Mouse (Mus musculus): ENCODE data around the gene Vgf. TPM values are rescaled to one million over a fixed set of nuclear protein-coding genes. Genes with fewer than 3 reads are reported as not detected.

The Vgf gene
- total RNA-seq, 1 experiment from 2014 or later = 0.10 TPM

GRCm38 (mm10) chr5:137051914-137052505, 25.8 kb downstream of the Vgf start:
- ATAC-seq (replicated peaks in 1 of 2; ENCODE audit: insufficient read depth in 1 of 2, low FRiP score in 2 of 2, low TSS enrichment in 1 of 2, low read depth in 1 of 2, poor library complexity in 2 of 2, severe bottlenecking in 2 of 2) = no peak

- no peak for ATAC-seq (replicated peaks in 1 of 2; ENCODE audit: insufficient read depth in 1 of 2, low FRiP score in 2 of 2, low TSS enrichment in 1 of 2, low read depth in 1 of 2, poor library complexity in 2 of 2, severe bottlenecking in 2 of 2)
Measured at GRCm38 (mm10) chr5:137054299-137054698, 28.1 kb downstream of the Vgf start.

DNA sequence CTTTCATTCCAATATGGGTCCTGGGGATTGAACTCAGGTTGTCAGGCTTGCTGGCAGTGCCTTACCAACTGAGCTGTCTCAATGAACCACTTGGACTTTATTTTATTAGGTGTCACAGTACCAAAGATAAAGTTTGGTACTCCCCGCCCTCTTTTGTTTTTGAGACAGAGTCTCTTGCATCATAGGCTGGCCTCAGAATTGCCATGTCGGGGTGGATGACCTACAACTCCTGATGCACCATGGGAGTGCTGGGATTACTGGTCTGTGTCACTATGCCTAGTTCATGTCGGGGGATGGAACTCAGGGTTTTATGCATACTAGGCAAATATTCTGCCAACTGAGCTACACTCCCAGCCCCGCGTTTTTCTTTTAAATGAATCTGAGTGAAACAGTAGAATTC, 28.7 kb downstream of the Vgf start:
- ATAC-seq (replicated peaks in 1 of 2; ENCODE audit: insufficient read depth in 1 of 2, low FRiP score in 2 of 2, low TSS enrichment in 1 of 2, low read depth in 1 of 2, poor library complexity in 2 of 2, severe bottlenecking in 2 of 2) = no peak

DNA sequence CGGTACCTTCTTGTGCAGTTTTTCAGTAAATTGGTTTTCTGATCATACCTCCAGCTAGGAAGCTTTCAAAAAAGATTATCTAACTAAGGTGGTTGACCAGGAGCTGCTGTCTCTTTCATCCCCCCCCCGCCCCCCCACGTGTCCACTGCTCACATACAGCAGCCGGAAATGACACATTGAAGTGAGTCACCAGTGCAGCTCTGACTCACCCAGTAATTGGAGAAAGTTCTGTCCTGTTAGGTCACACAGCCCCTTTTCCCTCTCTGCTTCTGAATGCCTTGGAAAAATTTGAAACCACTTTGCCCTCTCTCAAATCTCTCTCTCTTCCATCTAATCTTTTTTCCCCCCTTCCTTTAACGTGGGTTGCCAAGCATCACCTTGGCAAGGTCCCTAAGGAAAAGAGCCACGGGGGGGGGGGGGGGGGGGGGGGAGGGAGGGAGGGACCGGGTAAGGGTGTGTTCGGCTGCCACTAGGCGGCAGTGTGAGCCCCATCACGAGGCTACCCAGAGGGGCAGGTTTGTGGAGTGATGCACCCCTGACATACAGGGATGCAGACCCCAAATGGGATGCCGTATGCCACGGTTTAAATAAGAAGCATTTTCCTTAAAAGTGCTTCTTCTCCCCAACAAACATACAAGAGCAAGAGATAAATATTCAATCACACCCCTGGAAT, 35.8 kb downstream of the Vgf start:
- ATAC-seq (replicated peaks in 1 of 2; ENCODE audit: insufficient read depth in 1 of 2, low FRiP score in 2 of 2, low TSS enrichment in 1 of 2, low read depth in 1 of 2, poor library complexity in 2 of 2, severe bottlenecking in 2 of 2) = no peak

GRCm38 (mm10) chr5:137062601-137063000, 36.4 kb downstream of the Vgf start:
- ATAC-seq (replicated peaks in 1 of 2; ENCODE audit: insufficient read depth in 1 of 2, low FRiP score in 2 of 2, low TSS enrichment in 1 of 2, low read depth in 1 of 2, poor library complexity in 2 of 2, severe bottlenecking in 2 of 2) = no peak

DNA sequence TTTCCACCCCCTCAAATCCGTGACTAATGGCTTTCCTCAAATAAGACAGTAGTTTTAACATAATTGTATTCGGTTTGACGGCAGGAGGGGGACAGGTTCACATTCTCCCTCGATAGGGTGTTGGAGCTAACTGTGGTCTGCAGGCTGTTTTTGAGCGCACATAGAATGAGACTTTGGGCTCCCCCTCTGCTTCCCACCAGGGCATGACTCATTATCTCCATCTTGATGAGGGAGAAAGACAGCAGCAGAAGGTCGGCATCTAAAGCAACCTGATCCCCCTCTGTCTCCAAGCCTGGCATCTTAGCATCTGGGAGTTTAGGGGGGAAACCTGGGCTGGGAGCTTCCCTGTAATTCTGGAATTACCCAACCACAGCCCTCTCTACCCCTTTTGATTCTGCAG, 39.3 kb downstream of the Vgf start:
- no peak for ATAC-seq (replicated peaks in 1 of 2; ENCODE audit: insufficient read depth in 1 of 2, low FRiP score in 2 of 2, low TSS enrichment in 1 of 2, low read depth in 1 of 2, poor library complexity in 2 of 2, severe bottlenecking in 2 of 2)

- ATAC-seq (replicated peaks in 1 of 2; ENCODE audit: insufficient read depth in 1 of 2, low FRiP score in 2 of 2, low TSS enrichment in 1 of 2, low read depth in 1 of 2, poor library complexity in 2 of 2, severe bottlenecking in 2 of 2) = no peak
Measured at GRCm38 (mm10) chr5:137065923-137066322, 39.7 kb downstream of the Vgf start.

- ATAC-seq (replicated peaks in 1 of 2; ENCODE audit: insufficient read depth in 1 of 2, low FRiP score in 2 of 2, low TSS enrichment in 1 of 2, low read depth in 1 of 2, poor library complexity in 2 of 2, severe bottlenecking in 2 of 2) = no peak
Measured at GRCm38 (mm10) chr5:137068711-137069110, 42.5 kb downstream of the Vgf start.

- no peak for ATAC-seq (replicated peaks in 1 of 2; ENCODE audit: insufficient read depth in 1 of 2, low FRiP score in 2 of 2, low TSS enrichment in 1 of 2, low read depth in 1 of 2, poor library complexity in 2 of 2, severe bottlenecking in 2 of 2)
Measured at GRCm38 (mm10) chr5:137070881-137071605, 44.9 kb downstream of the Vgf start.

GRCm38 (mm10) chr5:137072079-137072960, 46.1 kb downstream of the Vgf start, which contains the start of gene Serpine1:
Gene Serpine1 (minus strand): TSS chr5:137072268.
- peak; percentile 70 to 76 for ATAC-seq (replicated peaks in 1 of 2; ENCODE audit: insufficient read depth in 1 of 2, low FRiP score in 2 of 2, low TSS enrichment in 1 of 2, low read depth in 1 of 2, poor library complexity in 2 of 2, severe bottlenecking in 2 of 2)

- no peak for ATAC-seq (replicated peaks in 1 of 2; ENCODE audit: insufficient read depth in 1 of 2, low FRiP score in 2 of 2, low TSS enrichment in 1 of 2, low read depth in 1 of 2, poor library complexity in 2 of 2, severe bottlenecking in 2 of 2)
Measured at GRCm38 (mm10) chr5:137073141-137073540, 46.9 kb downstream of the Vgf start.

- no peak for ATAC-seq (replicated peaks in 1 of 2; ENCODE audit: insufficient read depth in 1 of 2, low FRiP score in 2 of 2, low TSS enrichment in 1 of 2, low read depth in 1 of 2, poor library complexity in 2 of 2, severe bottlenecking in 2 of 2)
Measured at GRCm38 (mm10) chr5:137074191-137074651, 48.0 kb downstream of the Vgf start.

DNA sequence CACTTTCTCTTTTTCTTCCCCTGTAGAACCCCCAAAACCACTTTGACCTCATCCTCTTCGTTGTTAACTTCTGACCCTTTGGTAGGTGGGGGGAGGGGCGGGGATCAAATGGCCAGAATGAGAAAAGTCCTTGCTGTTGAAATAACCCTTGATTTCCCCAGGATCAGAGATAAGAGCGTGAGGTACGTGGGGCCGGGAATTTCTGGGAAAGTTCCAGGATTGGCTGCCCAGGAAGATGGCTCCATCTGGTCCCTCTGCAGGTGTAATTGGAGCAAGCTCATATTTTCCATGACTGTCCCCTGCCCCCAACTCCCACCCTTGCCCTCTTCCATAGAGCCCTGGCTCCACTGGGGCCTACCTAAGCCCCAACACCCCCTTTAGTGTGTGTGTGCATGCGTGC, 49.5 kb downstream of the Vgf start:
- ATAC-seq (replicated peaks in 1 of 2; ENCODE audit: insufficient read depth in 1 of 2, low FRiP score in 2 of 2, low TSS enrichment in 1 of 2, low read depth in 1 of 2, poor library complexity in 2 of 2, severe bottlenecking in 2 of 2) = no peak

GRCm38 (mm10) chr5:137076191-137076930, 50.2 kb downstream of the Vgf start:
- ATAC-seq (replicated peaks in 1 of 2; ENCODE audit: insufficient read depth in 1 of 2, low FRiP score in 2 of 2, low TSS enrichment in 1 of 2, low read depth in 1 of 2, poor library complexity in 2 of 2, severe bottlenecking in 2 of 2) = peak in 1 of 2 experiments; percentile 34; a peak in 1 of 4 replicates

DNA sequence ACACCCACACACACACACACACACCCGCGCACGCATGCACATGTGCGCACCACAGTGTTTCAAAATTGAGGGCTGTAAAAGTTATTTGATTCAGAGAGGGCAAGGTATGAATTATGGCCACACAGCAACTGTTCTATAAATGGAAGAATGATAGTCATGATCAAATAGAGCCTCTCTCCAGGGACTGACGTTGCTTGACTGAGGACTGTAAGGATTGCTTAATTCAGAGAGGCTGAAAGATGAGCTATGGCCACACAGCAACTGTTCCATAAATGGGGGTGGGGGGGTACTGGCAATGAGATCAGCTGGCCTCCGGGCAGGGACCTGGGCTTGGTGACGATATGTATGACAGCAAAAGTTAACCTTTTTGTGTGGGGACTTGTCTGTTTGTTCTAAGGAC, 51.0 kb downstream of the Vgf start:
- ATAC-seq (replicated peaks in 1 of 2; ENCODE audit: insufficient read depth in 1 of 2, low FRiP score in 2 of 2, low TSS enrichment in 1 of 2, low read depth in 1 of 2, poor library complexity in 2 of 2, severe bottlenecking in 2 of 2) = no peak

GRCm38 (mm10) chr5:137078041-137078440, 51.8 kb downstream of the Vgf start:
- no peak for ATAC-seq (replicated peaks in 1 of 2; ENCODE audit: insufficient read depth in 1 of 2, low FRiP score in 2 of 2, low TSS enrichment in 1 of 2, low read depth in 1 of 2, poor library complexity in 2 of 2, severe bottlenecking in 2 of 2)

- ATAC-seq (replicated peaks in 1 of 2; ENCODE audit: insufficient read depth in 1 of 2, low FRiP score in 2 of 2, low TSS enrichment in 1 of 2, low read depth in 1 of 2, poor library complexity in 2 of 2, severe bottlenecking in 2 of 2) = no peak
Measured at GRCm38 (mm10) chr5:137078616-137079015, 52.4 kb downstream of the Vgf start.

Data from hematopoietic stem cell, adult 5-6 weeks (primary cell).